Mouse (Mus musculus): ENCODE measurements around the gene Cggbp1.

Gene Cggbp1

DNA sequence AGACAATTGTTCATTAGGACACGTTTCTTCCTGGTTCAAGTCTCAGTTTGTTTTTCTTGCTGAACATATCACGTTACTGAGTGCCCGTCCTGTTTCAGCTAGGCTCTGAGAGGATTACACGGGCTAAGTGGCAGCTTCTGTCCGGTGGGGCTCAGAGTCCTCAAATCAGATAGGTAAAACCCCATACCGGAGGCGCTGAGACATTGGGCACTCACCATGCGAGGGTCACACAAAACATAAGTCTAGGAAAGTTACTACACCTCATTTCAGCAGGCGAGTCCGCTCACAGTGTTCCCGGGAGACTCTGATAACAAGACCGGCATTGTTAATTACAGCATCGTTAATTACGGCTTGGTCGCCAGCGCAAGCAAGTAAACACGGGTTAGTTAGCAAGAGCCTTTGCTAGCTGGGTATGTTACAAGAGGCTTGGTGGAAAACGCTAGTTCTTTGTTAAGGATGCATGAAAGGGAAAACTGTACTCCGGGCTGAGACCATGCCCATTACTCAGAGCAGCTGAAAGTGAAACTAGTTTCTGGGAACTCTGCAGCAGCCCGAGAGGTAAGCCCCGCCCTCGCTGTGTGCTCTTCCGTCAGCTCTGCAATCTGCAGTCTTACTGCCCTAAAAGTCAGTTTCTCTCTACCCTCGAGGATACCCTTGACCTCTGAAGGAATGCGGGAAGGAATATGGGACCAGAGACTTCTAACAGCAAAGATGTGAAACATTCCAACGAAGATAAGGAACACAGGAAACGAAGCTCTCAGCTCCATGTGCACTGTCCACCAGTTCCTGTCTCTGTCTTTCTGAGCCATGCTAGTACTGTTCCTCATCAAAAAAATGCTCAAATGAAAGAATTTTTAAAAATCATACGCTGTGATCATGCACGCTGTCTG, 21.9 kb downstream of the Cggbp1 start:
- peak; percentile 78 for DNase-seq

DNA sequence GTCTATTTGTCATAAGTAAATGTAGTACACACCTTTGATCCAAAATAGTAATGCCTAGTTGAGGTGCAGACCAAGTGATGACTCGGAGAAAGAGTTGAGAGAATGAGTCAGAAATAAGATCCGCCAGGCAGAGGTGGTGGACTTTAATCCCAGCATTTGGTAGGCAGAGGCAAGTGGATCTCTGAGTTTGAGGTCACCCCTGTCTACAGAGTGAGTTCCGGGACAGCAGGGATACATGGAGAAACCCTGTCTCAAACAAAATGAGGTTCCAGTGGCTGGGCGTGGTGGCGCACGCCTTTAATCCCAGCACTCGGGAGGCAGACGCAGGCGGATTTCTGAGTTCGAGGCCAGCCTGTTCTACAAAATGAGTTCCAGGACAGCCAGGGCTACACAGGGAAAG, 23.6 kb downstream of the Cggbp1 start:
- DNase-seq, result no peak

DNA sequence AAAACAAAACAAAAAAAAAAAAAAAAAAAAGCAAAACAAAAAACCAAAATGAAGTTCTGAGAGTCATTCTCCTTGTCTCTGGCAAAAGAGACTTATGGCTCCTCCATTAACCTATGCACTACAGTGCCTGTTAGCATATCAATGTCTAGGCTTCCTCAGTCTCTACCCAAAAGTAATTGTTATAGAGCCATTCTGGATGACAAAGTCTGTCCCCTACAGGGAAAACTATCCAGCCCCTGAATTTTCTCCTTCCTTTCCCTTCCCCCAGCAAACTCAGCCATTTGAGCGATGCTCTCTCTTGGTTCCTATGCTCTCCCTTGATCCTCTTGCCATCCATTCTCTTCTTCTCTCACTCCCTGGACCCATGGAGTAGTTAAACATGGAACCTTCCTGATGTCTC, 24.0 kb downstream of the Cggbp1 start:
- DNase-seq, result no peak

DNA sequence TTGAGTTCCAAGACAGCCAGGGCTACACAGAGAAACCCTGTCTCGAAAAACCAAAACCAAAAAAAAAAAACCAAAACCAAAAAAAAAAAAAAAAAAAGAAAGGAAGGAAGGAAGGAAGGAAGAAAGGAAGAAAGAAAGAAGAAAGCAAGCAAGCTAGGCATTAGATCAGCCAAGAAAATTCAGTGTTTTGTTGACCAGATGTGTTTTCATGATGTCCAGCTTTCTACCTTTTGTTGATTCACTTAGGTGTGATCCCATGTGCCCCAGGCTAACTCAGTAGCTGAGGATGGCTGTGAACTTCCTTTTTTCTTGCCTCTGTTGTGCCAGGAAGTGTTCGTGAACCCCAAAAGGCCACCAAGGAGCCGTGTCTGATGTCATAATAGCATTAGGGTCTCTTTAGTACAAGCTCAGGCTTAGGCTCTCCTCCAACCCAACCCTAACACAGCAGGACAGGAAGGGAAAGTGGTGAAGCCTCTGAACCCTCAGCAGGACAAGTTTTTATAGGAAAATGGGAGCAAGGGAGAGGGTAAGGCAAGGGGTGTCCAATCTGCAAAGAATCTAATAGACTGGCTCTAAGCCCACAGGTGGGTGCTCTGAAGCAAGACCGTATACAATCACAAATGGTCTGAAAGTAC, 25.0 kb downstream of the Cggbp1 start:
- DNase-seq, result no peak

DNA sequence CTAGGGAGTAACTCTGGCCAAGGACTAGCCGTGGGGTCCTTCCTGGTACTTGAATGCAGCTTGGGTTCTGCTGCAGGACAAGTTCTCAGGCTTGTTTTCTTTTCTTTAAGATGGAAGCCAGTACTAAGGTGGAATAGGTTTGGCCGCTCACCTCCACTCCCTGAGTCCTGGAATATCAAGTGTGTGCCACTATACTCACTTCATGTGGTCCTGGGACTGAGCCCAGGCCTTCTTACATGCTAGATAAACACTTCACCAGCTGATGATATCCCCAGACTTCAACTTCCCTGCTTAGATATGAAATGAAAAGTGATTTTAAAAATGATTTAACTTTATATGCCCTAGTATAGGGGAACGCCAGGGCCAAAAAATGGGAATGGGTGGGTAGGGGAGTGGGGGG, 25.5 kb downstream of the Cggbp1 start:
- no peak for DNase-seq

DNA sequence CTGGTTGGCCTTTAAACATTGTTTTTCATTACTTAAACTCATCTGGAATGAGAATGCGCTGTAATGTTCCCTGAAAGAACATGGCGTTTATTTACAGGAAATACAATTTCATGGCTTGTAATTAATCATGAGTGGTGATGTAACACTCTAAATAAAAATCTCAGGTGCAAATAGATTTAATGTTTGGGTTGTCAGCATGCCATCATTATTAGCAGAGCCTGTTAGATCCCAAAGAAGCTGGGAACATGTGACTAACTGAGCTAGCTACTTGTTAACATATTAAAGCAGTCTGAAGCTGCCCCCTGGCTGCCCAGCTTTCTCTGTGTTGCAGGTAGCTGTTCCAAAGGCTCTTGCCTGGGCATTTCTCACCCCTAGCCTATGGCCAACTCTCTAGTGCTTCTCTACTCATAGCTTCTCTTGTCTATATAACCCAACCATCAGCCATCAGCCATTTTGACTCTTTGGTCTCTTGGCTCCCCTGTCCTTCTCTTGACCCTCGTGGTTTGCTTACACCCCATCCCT, 26.9 kb downstream of the Cggbp1 start:
- no peak for DNase-seq

DNA sequence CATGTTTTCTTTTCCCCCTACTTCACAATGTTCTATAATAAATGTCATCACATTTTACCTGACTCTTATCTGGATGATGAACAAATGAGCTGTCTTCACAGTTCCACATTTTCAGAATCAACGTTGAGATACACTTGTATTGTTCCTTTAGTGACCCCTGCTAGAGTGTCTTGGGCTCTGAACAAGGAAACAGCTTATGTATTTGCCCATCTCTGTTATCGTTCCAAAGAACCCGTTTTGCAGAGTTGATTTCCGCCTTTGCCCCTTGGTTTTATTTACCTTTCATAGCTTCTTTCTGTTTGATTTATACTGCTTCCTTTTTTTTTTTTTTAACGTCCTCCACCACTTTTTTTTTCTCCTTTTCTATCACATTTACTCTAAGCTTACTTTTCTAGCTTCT, 27.9 kb downstream of the Cggbp1 start:
- DNase-seq, result no peak

DNA sequence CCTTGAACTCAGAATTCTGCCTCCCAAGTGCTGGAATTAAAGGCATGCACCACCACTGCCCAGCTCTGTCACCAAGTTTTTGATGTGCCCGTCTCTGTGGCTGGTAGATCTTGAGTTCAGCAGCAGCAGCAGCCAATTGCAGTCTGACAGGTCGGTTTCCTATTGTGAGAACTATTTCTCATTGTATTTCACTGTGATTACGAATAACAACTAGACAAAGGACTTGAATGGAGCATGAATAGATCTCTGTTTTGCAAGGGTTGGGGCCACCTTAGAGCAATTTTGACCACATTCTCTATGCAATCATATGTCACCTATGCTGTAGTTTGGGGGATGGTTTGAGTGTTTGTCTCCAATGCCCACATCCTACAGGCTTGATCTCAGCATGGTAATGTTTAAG, 29.2 kb downstream of the Cggbp1 start:
- DNase-seq, result no peak

DNA sequence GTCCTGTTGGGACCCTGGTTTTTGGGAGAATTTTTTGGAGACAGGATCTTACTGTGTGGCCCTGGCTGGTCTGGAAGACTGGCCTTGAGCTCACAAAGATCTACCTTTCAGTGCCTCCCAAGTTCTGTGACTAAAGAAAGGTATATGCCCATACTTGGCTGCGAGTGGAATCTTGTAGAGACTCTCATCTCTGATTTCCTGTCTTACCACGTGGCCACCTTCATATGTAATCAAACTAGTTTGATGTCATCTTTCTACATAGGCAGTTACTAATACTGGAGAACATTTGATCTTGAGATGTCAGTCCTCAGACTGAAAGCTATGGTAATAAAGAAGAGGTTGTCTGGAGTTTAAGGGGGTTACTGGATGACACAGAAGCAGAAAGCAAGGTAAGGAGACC, 29.6 kb downstream of the Cggbp1 start:
- no peak for DNase-seq

DNA sequence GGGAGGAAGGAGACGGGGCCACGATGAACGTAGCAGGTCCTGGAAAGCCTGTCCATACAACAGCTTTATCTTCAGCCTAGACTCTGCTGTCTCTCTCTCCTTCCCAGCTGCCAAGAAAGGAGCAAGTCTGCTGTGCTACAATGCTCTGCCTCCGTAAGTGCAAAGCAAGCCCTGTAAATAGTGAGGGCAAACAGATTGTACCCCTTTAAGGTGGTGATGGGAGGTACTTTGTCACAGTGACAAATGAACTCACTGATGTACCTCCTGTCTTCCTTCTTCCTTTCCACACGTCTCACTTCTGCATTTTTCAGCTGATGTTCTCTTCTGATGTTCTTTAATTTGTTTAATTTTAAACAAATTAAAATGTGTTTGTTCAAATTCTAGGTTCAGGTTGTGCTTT, 32.1 kb downstream of the Cggbp1 start:
- DNase-seq, result no peak

DNA sequence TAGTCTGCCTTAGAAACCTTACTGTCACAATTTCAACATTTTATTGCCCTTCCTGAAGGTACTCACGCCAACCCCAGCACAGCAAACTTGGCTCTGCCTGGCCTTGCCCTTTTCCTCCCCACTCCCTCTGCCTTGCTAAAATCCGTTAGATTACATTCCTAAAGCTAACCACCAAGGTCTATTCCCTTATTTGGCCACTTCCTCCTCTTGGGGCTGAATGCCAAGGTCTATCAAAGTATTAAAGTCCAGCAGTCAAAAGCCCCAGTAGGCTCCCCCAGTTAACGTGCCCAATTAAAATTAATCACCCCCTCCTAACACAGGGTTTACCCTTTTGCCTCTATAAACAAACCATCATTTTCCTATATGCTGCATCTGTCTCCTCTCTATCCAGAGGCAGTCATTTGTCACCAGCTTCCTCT, 32.6 kb downstream of the Cggbp1 start:
- DNase-seq, result no peak

DNA sequence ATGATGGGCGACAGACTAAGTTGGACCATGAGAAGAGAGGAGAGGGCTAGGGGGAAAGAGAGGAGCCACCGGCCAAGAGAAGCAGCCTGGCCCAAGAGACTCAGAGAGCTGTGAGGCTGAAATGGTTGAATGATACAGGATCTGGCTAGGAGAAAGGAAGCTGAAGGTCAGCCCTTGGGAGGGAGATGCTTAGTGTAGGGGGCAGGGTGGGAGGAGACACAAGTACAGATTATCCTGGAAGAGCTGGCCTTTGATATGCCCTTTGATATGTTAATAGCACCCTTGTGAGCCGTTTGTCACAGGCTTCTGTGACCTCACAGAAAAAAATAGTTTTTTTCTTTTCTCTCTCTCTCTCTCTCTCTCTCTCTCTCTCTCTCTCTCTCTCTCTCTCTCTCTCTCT, 33.3 kb downstream of the Cggbp1 start:
- no peak for DNase-seq

DNA sequence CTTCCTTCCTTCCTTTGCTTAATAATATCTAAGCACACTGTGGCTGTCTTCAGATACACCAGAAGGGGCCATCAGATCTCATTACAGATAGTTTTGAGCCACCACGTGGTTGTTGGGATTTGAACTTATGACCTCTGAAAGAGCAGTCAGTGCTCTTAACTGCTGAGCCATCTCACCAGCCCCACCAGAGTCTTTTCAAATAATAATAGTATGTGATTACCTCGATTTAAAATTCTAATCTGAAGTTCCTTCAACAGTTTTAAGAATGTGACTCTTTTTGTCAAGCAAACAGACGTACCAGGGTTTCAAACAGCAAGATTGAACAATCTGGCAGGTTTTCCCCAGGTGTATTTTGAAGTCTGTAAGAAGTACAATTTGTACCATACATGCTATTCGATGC, 33.8 kb downstream of the Cggbp1 start:
- DNase-seq, result no peak

DNA sequence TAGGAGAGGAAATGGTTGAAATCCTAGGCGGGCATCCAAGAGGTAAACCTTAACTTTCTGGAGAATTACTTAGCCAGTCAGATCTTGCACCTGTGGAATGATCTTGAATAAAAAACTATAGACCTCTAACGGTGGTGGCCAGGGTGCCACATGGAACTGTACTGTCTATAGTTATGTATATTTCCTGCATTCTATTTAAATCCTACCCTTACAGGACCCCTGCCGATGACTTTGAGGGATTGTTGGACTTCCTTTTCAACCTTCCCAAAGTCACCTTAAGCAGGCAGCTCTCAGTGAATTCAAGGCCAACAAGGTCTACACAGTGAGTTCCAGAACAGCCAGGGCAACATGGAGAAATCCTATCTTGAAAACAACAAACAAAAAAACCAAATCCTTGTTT, 37.7 kb downstream of the Cggbp1 start:
- DNase-seq, result no peak

DNA sequence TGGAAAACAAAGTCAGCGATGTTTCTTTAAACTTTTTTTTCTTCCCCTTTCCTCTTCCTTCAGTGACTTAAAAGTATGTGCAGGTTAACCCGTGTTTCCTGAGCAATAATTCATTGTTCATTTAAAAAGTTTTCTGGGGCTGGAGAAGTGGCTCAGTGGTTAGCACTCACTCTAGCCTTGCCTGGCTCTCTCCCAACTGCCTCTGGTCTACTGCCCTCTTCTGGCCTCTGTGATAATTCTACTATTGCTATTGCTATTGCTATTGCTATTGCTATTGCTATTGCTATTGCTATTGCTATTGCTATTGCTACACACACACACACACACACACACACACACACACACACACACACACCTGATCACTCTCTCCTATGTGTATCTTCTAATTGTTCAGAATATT, 47.3 kb downstream of the Cggbp1 start:
- peak; percentile 55 for DNase-seq

DNA sequence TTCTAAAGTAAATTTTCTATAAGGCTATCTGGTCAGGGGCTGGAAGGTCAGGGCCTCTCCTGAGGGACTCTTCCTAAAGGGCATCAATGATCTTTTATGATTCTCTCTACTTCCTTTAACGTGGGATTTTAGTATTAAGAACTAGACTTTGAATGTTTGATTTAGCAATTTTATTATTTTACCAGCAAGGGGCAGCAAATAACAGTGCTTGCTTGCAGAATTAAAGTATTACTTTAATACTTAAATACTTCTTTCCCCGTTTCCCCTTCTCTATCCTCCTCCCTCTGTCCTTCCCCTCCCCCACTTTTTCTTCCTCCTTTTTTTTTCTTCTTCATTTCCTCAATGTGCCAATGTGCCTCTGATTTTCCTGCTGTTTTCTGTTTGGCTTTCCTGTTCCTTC, 51.5 kb downstream of the Cggbp1 start:
- no peak for DNase-seq

DNA sequence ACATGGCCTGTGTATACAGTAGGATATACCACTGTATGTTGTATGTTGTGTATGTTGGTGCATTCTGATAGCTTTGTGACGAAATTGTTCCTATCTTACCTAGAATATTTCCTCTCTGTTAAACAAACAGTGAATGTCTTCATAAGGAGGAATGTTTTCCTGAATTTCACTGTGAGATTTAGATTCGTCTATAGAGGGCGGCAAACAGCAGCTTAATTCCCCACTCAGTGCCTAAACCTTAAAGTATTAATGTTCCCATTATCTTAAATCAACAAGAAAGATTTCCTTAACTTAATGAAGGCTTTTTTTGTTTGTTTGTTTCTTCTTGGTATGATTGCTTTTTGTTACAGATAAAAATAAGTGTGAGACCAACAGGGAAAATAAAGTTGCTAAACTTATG, 55.3 kb downstream of the Cggbp1 start:
- DNase-seq, result peak; percentile 16

DNA sequence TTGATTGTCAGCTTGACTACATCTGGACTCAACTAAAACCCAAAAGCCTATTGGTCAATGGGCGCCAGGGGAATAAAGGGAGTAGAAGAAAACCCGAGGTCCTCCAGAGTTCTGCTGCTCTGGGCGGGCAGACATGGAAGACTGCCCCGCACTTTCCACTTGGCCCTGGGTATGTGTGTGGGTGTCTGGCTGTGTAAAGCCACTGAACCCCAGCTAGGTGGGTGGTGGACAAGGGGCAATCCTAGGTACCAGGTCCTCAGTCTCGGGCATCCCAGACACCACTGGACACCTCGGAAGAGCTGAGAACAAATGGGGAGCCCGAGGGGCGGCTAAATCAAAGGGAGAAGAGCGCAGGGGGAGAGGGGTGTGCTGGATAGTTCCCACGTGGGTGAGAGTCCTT, 57.0 kb downstream of the Cggbp1 start:
- DNase-seq, result no peak

Data from thymus, postnatal 14 days (tissue).